Mouse (Mus musculus): ENCODE results near the gene BC080695. TPM values are rescaled to one million over a fixed set of nuclear protein-coding genes. Genes with fewer than 3 reads are reported as not detected.
"Not testable (repeated sequence)": the region's sequence is repeated elsewhere in the genome, so short reads cannot be mapped to it uniquely, and the experiment has no call there.

BC080695 gene
- polyA plus RNA-seq (2014; fragmentation: Nextera tagmentation; extraction: Ambion mirVana), result not detected in 2 replicates

- H3K4me2 ChIP-seq (replicated peaks); H3K4me3 ChIP-seq (replicated peaks; ENCODE audit: low read length); H3K4me1 ChIP-seq (replicated peaks; ENCODE audit: control insufficient read depth, insufficient read depth, low read length); H3K36me3 ChIP-seq (replicated peaks; ENCODE audit: control insufficient read depth, insufficient read depth); H3K9me3 ChIP-seq (ENCODE audit: control insufficient read depth, low read length); H3K9ac ChIP-seq; H3K27ac ChIP-seq; ATAC-seq (ENCODE audit: low FRiP score); H3K27me3 ChIP-seq (ENCODE audit: control insufficient read depth, insufficient read depth, low read length); DNase-seq (ENCODE audit: low spot score): not testable (repeated sequence)
- WGBS, result no CpG with 5 or more reads among the region's 3 CpGs
Measured at GRCm38 (mm10) chr4:143551400-143551799, at the start of gene BC080695, which contains the start of gene Gm13057. BC080695 (plus strand) TSS chr4:143551700. Gm13057 (plus strand) TSS chr4:143551709.

GRCm38 (mm10) chr4:143511043-143511442, 40.5 kb upstream of the BC080695 start, which contains the start of gene Gm13043:
Gm13043 (plus strand) TSS chr4:143511343.
- ATAC-seq (ENCODE audit: low FRiP score) (no peak), DNase-seq (ENCODE audit: low spot score) (no peak)
- Histone ChIP-seq H3K27me3 (ENCODE audit: control insufficient read depth, insufficient read depth, low read length) (no peaks in the 10 kb centered on the region), H3K4me3 (replicated peaks; ENCODE audit: low read length) (no peak within 1 kb of the TSS), H3K27ac (no peak within 1 kb of the TSS), H3K9me3 (ENCODE audit: control insufficient read depth, low read length) (no peaks in the 10 kb centered on the region), H3K4me1 (replicated peaks; ENCODE audit: control insufficient read depth, insufficient read depth, low read length) (no peaks in the 10 kb centered on the region), H3K4me2 (replicated peaks) (no peak within 1 kb of the TSS), H3K9ac (no peak within 1 kb of the TSS), H3K36me3 (replicated peaks; ENCODE audit: control insufficient read depth, insufficient read depth) (no peaks in the 10 kb centered on the region)
- WGBS, result 81% methylated on average over 3 of the region's 3 CpGs

GRCm38 (mm10) chr4:143535654-143536053, 15.8 kb upstream of the BC080695 start, which contains the start of gene Gm13040:
Gm13040 (plus strand) TSS chr4:143535954.
- no CpG with 5 or more reads among the region's 3 CpGs for WGBS
- not testable (repeated sequence) for H3K36me3 ChIP-seq (replicated peaks; ENCODE audit: control insufficient read depth, insufficient read depth); H3K27me3 ChIP-seq (ENCODE audit: control insufficient read depth, insufficient read depth, low read length); H3K27ac ChIP-seq; H3K9ac ChIP-seq; H3K9me3 ChIP-seq (ENCODE audit: control insufficient read depth, low read length); DNase-seq (ENCODE audit: low spot score); H3K4me1 ChIP-seq (replicated peaks; ENCODE audit: control insufficient read depth, insufficient read depth, low read length); ATAC-seq (ENCODE audit: low FRiP score); H3K4me3 ChIP-seq (replicated peaks; ENCODE audit: low read length); H3K4me2 ChIP-seq (replicated peaks)

- H3K27ac ChIP-seq; H3K36me3 ChIP-seq (replicated peaks; ENCODE audit: control insufficient read depth, insufficient read depth); H3K27me3 ChIP-seq (ENCODE audit: control insufficient read depth, insufficient read depth, low read length); H3K4me1 ChIP-seq (replicated peaks; ENCODE audit: control insufficient read depth, insufficient read depth, low read length); ATAC-seq (ENCODE audit: low FRiP score); H3K9ac ChIP-seq; H3K9me3 ChIP-seq (ENCODE audit: control insufficient read depth, low read length); H3K4me2 ChIP-seq (replicated peaks); DNase-seq (ENCODE audit: low spot score); H3K4me3 ChIP-seq (replicated peaks; ENCODE audit: low read length): not testable (repeated sequence)
- WGBS, result 88% methylated on average over 9 of the region's 9 CpGs
Measured at GRCm38 (mm10) chr4:143611927-143612326, 60.4 kb downstream of the BC080695 start.

GRCm38 (mm10) chr4:143614703-143615102, 63.2 kb downstream of the BC080695 start, which contains the start of gene Gm13083:
Gm13083 (plus strand) TSS chr4:143615003.
- not testable (repeated sequence) for H3K27ac ChIP-seq; H3K27me3 ChIP-seq (ENCODE audit: control insufficient read depth, insufficient read depth, low read length); H3K9ac ChIP-seq; DNase-seq (ENCODE audit: low spot score); H3K4me1 ChIP-seq (replicated peaks; ENCODE audit: control insufficient read depth, insufficient read depth, low read length); H3K4me2 ChIP-seq (replicated peaks); H3K4me3 ChIP-seq (replicated peaks; ENCODE audit: low read length); ATAC-seq (ENCODE audit: low FRiP score); H3K36me3 ChIP-seq (replicated peaks; ENCODE audit: control insufficient read depth, insufficient read depth)
- peaks cover 14% of the 10 kb centered on the region; the same call in 1 of the 2 replicates for H3K9me3 ChIP-seq (ENCODE audit: control insufficient read depth, low read length)

- H3K27ac ChIP-seq; DNase-seq (ENCODE audit: low spot score); H3K36me3 ChIP-seq (replicated peaks; ENCODE audit: control insufficient read depth, insufficient read depth); H3K4me2 ChIP-seq (replicated peaks); H3K9ac ChIP-seq; ATAC-seq (ENCODE audit: low FRiP score); H3K4me3 ChIP-seq (replicated peaks; ENCODE audit: low read length); H3K27me3 ChIP-seq (ENCODE audit: control insufficient read depth, insufficient read depth, low read length); H3K4me1 ChIP-seq (replicated peaks; ENCODE audit: control insufficient read depth, insufficient read depth, low read length): not testable (repeated sequence)
- peaks cover 11% of the 10 kb centered on the region; the same call in 1 of the 2 replicates for H3K9me3 ChIP-seq (ENCODE audit: control insufficient read depth, low read length)
- WGBS, result 78% methylated on average over 4 of the region's 4 CpGs
Measured at GRCm38 (mm10) chr4:143618101-143618500, 66.6 kb downstream of the BC080695 start.

Other genes starting within 250 kb of the BC080695 start
- gene Lrrc38, start 201.9 kb upstream of the BC080695 start, polyA plus RNA-seq (2014; fragmentation: Nextera tagmentation; extraction: Ambion mirVana), result 0.40 and 0.51 TPM in 2 replicates
- not detected in 2 replicates for gene Pramel1, start 157.3 kb upstream of the BC080695 start, polyA plus RNA-seq (2014; fragmentation: Nextera tagmentation; extraction: Ambion mirVana)
- 16.7 and 18.3 TPM in 2 replicates for gene Pramef8, start 139.3 kb upstream of the BC080695 start, polyA plus RNA-seq (2014; fragmentation: Nextera tagmentation; extraction: Ambion mirVana)
- gene Oog4, start 101.4 kb upstream of the BC080695 start, polyA plus RNA-seq (2014; fragmentation: Nextera tagmentation; extraction: Ambion mirVana), result not detected in 2 replicates
- gene Gm13043, start 40.4 kb upstream of the BC080695 start, polyA plus RNA-seq (2014; fragmentation: Nextera tagmentation; extraction: Ambion mirVana), result not detected in 2 replicates
- not detected in 2 replicates for gene Gm13040, start 15.7 kb upstream of the BC080695 start, polyA plus RNA-seq (2014; fragmentation: Nextera tagmentation; extraction: Ambion mirVana)
- gene Gm13057, start within 50 bp of the BC080695 start, polyA plus RNA-seq (2014; fragmentation: Nextera tagmentation; extraction: Ambion mirVana), result not detected in 2 replicates
- not detected in 2 replicates for gene Gm13083, start 63.3 kb downstream of the BC080695 start, polyA plus RNA-seq (2014; fragmentation: Nextera tagmentation; extraction: Ambion mirVana)
- gene Gm13088, start 105.5 kb downstream of the BC080695 start, polyA plus RNA-seq (2014; fragmentation: Nextera tagmentation; extraction: Ambion mirVana), result not detected in 2 replicates
- not detected in 2 replicates for gene Gm13089, start 151.0 kb downstream of the BC080695 start, polyA plus RNA-seq (2014; fragmentation: Nextera tagmentation; extraction: Ambion mirVana)
- gene Gm13078, start 167.8 kb downstream of the BC080695 start, polyA plus RNA-seq (2014; fragmentation: Nextera tagmentation; extraction: Ambion mirVana), result not detected in 2 replicates
- gene Gm13023, start 237.7 kb downstream of the BC080695 start, polyA plus RNA-seq (2014; fragmentation: Nextera tagmentation; extraction: Ambion mirVana), result not detected in 2 replicates